Mouse (Mus musculus) c-Kit-positive CD71-positive TER-119-positive erythroid progenitor cells, embryonic 14.5 days (primary cell): ENCODE data around the gene Clec2l.
A peak's percentile ranks its signal among the peaks of the same experiment; 100 is the strongest.

Source experiments
- DNase-seq: peaks from one replicate; pipeline ENCODE4 v3.0.0-alpha.2; 2013; ENCODE audit warnings: low spot score

Gene Clec2l

GRCm38 (mm10) chr6:38662714-38663615 lies at the start of gene Clec2l:
Clec2l (plus strand) TSS chr6:38663069.
- DNase-seq: no peak

- DNase-seq: no peak
These were observed 40.5 kb upstream of the Clec2l start for GRCm38 (mm10) chr6:38622406-38622805.

DNA sequence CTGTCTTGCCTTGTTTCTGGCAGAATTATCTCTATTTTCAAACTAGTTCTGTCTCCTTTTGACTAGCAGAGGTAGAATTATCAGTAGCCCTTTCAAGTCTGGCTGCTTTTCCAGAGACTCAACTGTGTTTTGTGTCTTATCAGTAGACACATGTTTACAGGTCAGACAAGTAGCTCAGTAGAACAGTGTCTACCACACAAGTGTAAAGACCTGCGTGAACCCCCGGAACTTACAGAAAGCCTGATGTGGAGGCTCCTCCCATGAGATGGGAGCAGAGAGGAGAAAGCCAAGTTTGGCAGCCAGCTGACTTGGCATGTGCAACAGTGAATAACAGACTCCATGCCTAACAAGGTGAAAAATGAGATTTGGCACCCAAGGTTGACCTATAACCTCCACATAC lies 39.4 kb upstream of the Clec2l start:
- DNase-seq: peak; percentile 51

GRCm38 (mm10) chr6:38624439-38624838 lies 38.4 kb upstream of the Clec2l start:
- no peak for DNase-seq

GRCm38 (mm10) chr6:38626086-38626485 lies 36.8 kb upstream of the Clec2l start:
- no peak for DNase-seq

DNA sequence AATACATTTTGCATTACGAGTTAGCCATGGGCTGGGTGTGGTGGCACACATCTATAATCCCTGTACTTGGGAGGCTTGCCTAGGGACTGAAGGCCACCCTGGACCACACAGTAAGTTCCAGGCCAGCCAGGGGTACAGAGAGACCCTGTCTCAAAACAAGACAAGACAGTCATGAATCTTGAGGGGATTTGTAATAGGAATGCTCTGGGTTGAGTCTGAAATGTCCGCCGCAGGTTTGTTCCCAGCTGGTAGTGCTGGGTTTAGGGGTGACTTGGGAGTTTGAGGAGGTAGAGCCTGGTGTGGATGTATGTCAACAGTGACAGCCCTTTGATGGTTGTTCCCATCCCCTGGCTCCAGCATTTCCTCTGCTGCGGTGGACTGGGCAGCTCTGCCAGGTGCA lies 35.8 kb upstream of the Clec2l start:
- no peak for DNase-seq

GRCm38 (mm10) chr6:38627486-38627885 lies 35.4 kb upstream of the Clec2l start:
- no peak for DNase-seq

DNA sequence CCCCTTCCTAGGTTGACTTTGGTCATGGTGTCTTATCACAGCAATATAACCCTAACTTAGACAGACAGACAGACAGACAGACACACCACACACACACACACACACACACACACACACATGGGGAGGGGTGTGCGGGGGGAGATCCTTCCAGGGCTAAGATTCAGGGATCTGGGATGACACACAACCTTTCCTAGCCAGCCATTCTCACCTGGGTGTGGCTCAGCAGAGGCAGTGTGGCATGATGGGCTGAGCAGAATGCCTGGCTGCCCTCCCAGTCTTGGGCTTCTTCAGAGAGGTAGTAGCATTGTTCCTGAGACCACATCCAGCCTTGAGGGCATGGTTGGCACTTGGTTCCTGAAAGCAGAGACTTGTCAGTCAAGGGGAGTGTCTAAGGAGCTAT lies 33.3 kb upstream of the Clec2l start:
- DNase-seq: no peak

DNA sequence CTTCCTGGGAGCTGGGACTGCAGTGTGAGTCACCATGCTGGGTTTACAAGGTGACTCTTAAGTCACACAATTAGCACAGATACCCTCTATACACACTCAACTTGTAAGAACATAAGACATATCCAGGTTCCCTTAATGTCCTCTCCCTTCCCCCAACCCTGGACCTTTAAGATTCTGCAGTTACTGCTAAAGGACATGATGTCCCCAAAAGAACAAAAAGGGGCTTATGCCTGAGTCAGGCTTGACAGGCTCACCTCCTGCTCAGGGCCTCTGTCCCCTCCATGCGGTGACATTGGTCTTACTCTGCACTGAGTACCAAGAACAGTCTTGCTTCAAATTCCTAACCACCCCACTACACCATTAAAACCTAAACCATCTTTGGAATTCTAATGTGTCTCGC lies 30.0 kb upstream of the Clec2l start:
- DNase-seq: no peak

DNA sequence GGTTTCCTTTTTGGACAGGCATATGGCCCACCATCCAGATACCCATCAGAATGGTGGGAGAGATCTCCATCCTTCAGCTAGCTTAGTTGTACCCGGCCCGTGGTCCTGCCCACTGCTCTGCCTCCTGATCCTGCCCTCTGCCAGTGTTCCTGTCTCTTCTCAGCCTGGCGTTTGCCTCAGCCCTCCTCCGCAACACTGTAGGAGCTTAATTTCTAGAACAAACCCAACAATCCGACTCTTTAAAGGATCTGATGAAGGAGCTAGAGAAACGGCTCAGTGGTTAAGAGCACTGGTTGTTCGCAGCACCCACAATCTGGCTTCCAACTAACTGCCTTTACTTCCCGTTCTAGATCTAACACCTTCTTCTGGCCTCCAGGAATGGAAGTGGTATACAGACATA lies 28.4 kb upstream of the Clec2l start:
- DNase-seq: no peak

GRCm38 (mm10) chr6:38635941-38636851 lies 26.7 kb upstream of the Clec2l start:
- no peak for DNase-seq

DNA sequence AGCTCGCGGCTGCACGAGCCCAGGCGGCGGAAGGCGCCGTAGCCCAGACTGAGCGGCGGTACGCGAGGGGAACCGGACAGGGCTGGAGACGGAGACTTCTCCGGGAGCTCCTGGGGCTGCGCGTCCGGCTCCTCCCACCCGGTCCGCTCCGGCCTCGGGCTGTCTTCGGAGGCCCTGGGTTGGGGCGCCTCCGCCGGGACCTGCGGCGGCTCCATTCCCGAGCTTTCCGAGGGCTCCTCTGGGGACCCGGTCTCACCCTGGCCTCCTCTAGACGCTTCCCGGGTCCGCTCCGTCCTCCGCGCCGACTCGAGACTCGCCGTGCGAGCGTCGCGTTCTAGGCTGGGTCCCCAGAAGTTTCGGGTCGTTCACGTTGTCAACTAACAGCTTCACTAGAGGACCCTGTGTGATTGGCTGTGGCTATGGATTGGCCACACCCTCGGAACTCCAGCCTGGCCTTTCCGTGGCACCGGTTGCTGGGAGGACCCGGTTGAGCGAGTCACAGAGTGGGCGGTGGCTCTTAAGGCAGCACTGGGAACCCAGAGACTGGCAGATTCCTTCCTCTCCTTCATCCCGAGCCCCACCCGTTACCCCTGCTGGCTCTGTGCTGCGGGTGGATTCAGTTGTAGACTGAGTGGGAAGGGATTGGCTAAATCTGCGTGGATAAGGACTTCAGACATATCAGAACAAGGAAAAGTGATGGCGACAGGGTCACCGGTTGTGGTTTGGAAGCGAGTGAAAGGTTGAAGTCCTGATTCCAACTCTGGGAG lies 25.8 kb upstream of the Clec2l start, which contains the start of gene Klrg2:
Gene Klrg2, minus strand, starts transcription at position 391 of the 767 bp plus-strand sequence.
- peak; percentile 34 for DNase-seq

DNA sequence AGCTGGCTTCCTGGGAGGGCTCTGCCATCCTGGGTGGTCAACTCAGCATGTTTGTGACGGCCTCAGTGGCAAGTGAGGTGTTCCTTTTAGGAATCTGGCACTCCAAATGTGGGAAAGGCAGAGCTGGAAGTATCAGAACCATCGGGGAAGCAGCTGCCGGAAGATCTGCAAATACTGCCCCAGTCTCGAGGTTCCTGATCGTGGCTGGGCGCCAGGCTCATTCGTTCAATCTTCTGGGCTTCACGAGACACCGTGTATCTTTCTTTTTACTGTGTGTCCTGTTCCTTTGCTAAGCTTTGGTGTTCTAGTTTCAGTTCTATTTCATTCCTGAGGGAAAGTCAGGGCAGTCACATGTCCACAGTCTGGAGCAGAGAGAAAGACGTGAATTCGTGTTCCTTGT lies 22.5 kb upstream of the Clec2l start:
- DNase-seq: no peak

DNA sequence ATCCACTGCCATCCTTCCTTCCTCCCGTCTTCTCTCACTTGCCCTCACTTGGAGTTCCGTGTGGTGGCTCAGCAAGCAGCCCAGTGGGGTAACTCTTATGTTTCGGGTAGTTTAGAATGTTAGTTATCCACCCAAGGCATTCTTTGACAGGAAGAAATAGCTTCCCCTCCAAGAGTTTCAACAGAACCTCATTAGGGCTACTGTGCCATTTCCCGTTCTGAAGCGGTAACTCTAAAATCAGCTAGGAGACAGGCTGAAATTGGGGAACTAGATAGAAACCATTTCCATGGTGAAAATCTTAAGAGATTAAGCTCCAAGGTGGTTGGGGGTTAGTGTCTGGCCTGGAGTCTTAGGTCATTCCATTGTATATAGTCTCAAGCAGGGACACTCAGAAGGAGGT lies 21.6 kb upstream of the Clec2l start:
- no peak for DNase-seq

- no peak for DNase-seq
These were observed 21.2 kb upstream of the Clec2l start for GRCm38 (mm10) chr6:38641645-38642044.

GRCm38 (mm10) chr6:38642593-38642992 lies 20.3 kb upstream of the Clec2l start:
- DNase-seq: no peak

DNA sequence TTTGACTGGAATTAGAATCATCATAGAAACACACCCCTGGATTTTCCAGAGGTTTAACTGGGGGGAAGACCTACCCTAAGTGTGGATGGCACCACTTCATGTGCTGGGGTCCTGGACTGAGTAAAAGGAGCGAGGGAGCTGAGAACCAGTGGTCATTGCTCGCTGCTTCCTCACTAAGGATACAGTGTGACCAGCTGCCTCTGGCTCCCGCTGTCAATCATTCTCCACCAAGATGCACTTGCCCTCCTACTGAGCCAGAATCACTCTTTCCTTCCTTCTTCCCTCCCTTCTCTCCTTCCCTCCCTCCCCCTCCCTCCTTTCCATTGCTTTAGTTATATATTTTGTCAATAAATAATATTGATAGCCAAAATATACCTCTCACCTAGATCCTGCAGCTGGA lies 19.8 kb upstream of the Clec2l start:
- no peak for DNase-seq

DNA sequence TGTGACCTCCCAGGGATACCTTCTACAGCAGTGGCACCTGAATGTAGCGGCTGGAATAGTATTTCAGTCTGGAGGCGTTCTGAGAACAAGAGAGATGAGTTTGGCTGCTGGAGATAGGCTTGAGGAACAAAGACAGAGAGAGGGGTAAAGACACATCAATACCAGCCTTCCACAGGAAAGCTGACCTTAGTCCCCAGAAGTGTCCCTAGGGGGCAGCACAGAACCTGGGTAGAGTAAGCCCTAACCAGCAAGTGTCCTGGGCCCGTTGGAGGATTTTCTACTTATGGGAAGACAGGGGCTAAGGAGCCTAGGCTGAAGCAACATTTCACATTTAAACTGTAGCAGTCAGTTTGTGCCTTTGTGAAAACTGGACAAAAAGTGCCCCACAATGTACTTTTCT lies 13.3 kb upstream of the Clec2l start:
- peak; percentile 42 for DNase-seq

DNA sequence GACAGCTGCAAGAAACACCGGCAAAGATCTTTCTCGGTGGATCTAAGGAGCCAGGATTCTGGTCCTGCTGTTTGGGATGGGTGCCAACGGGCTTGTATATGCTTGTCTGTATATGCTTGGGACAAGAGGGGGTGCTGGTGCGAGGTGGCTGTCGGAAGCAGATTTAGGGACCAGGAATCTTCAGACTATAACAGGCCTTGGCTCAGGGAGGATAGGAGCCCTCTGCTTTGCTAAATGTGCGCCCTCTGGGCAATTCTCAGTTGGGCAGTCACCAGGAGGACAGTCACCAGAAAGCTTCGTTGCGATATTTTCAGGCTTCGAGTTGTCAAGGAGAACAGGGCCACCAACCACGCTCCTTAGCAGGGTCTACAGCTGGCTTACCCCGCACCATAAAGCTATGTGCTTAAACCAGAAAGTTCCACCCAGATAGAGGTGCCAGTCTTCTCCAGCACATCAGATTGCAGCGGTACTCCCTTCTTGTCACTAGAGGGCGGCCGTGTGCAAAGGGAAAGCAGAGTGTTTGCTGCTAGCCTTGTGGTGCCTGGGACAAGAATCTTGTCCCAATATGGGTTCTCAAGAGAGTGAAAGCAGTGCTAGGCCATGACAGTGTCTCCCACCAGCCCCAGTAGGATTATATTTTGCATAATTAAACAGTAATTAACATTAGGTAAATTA lies 12.5 kb upstream of the Clec2l start:
- DNase-seq: peak; percentile 78

DNA sequence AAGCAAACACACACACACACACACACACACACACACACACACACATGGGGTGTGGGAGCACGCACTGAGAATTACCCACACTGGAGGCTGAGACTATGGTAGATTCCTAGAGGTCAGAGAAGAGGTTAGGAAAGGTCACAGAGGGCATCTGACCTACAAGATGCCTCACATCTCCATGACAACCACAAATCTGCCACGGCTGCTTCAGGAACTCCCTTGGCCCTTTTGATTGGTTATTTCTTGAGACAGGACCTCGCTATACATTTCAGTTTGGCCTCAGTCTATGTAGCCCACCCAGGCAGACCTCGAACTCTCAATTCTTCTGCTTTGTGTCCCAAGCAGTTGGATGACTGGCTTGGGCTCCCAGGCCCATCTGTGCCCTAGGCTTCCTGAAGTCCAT lies 1.2 kb upstream of the Clec2l start:
- no peak for DNase-seq

GRCm38 (mm10) chr6:38669580-38669979 lies 6.7 kb downstream of the Clec2l start:
- peak; percentile 25 for DNase-seq
